Mouse (Mus musculus) lung, embryonic 14.5 days (tissue): ENCODE measurements at regions not wholly inside any gene's neighbourhood (a gene's known extent, or its start where the extent isn't known, plus 50 kb on each side); places are given as distances from the start of the nearest gene placed in this dataset.

Experiments
- ATAC-seq: fragments of 200-750 bp; cut with Nextera tagmentation; 2 replicates; pipeline ENCODE4 v1.8.0; 2017; ENCODE audit warnings: mild to moderate bottlenecking, moderate TSS enrichment, moderate library complexity; ENCODE audit not compliant: insufficient read depth
- DNase-seq: peaks from one replicate; pipeline ENCODE4 v3.0.0-alpha.2; 2015
- H3K27ac ChIP-seq: fragments of 300-500 bp; sonication (generic); 2 replicates; pipeline ENCODE4 v1.5.1; 2014; ENCODE audit warnings: low read depth, mild to moderate bottlenecking, moderate library complexity
- H3K27me3 ChIP-seq: fragments of 300-500 bp; sonication (generic); 2 replicates; pipeline ENCODE4 v1.6.1; 2014; ENCODE audit warnings: low read length, control low read depth; ENCODE audit not compliant: insufficient read depth
- H3K36me3 ChIP-seq: fragments of 300-500 bp; sonication (generic); 2 replicates; pipeline ENCODE4 v1.6.1; 2014; ENCODE audit warnings: control low read depth; ENCODE audit not compliant: insufficient read depth
- H3K4me1 ChIP-seq: fragments of 300-500 bp; sonication (generic); 2 replicates; pipeline ENCODE4 v1.6.1; 2014; ENCODE audit warnings: antibody characterized with exemption, control low read depth; ENCODE audit not compliant: insufficient read depth
- H3K4me2 ChIP-seq: fragments of 300-500 bp; sonication (generic); 2 replicates; pipeline ENCODE4 v1.6.1; 2014; ENCODE audit warnings: mild to moderate bottlenecking
- H3K4me3 ChIP-seq: fragments of 300-500 bp; sonication (generic); 2 replicates; pipeline ENCODE4 v1.5.1; 2014; ENCODE audit warnings: low read depth, low read length
- H3K9ac ChIP-seq: fragments of 300-500 bp; sonication (generic); 2 replicates; pipeline ENCODE4 v1.6.1; 2014
- H3K9me3 ChIP-seq: fragments of 300-500 bp; sonication (generic); 2 replicates; pipeline ENCODE4 v1.6.1; 2016; ENCODE audit warnings: low read depth, low read length, control low read depth
- CTCF ChIP-seq: IDR thresholded peaks from 2 replicates; pipeline ENCODE4 v1.5.1; 2016; ENCODE audit warnings: antibody characterized with exemption, low read depth
- WGBS: fragments of 180-500 bp; shearing (Covaris S2); extraction: QIAGEN DNeasy Blood & Tissue Kit; methylation state at CpG from one replicate; pipeline ENCODE4 v1.1.7; 2014; 5-methylcytosine and 5-hydroxymethylcytosine counted together

GRCm38 (mm10) chr19:15431798-15432197, 515.3 kb downstream of the Psat1 start:
- no peaks in the 10 kb centered on the region for H3K9me3 ChIP-seq
- WGBS = 72% methylated on average over 5 of the region's 5 CpGs
- no peak for DNase-seq
- H3K36me3 ChIP-seq = no peaks in the 10 kb centered on the region
- no peak for ATAC-seq
- no peak overlapping the region for H3K4me2 ChIP-seq
- H3K27me3 ChIP-seq = no peaks in the 10 kb centered on the region
- H3K4me3 ChIP-seq = no peak overlapping the region
- H3K9ac ChIP-seq = no peak overlapping the region
- no peaks in the 10 kb centered on the region for H3K4me1 ChIP-seq
- TF ChIP-seq CTCF = no peak
- H3K27ac ChIP-seq = no peak overlapping the region

- Histone ChIP-seq H3K9ac (no peak overlapping the region), H3K4me1 (no peaks in the 10 kb centered on the region), H3K36me3 (no peaks in the 10 kb centered on the region), H3K27ac (no peak overlapping the region), H3K9me3 (no peaks in the 10 kb centered on the region), H3K4me2 (no peak overlapping the region), H3K27me3 (no peaks in the 10 kb centered on the region), H3K4me3 (no peak overlapping the region)
- ATAC-seq (no peak), DNase-seq (no peak)
- WGBS = 51% methylated on average over 3 of the region's 3 CpGs
- TF ChIP-seq CTCF = no peak
Measured at GRCm38 (mm10) chr19:15421311-15421710, 525.8 kb downstream of the Psat1 start.

GRCm38 (mm10) chr19:15398624-15399023, 548.5 kb downstream of the Psat1 start:
- Histone ChIP-seq H3K36me3 (no peaks in the 10 kb centered on the region), H3K27me3 (no peaks in the 10 kb centered on the region), H3K4me1 (no peaks in the 10 kb centered on the region), H3K4me2 (no peak overlapping the region), H3K9me3 (no peaks in the 10 kb centered on the region), H3K9ac (no peak overlapping the region), H3K27ac (no peak overlapping the region), H3K4me3 (no peak overlapping the region)
- WGBS = 82% methylated on average over 3 of the region's 3 CpGs
- no peak for TF ChIP-seq CTCF
- DNase-seq (no peak), ATAC-seq (no peak)

- WGBS = 76% methylated on average over 8 of the region's 8 CpGs
- no peak for ATAC-seq
Measured at GRCm38 (mm10) chr19:15371682-15372081, 575.5 kb downstream of the Psat1 start.

GRCm38 (mm10) chr19:15366951-15367350, 580.2 kb downstream of the Psat1 start:
- DNase-seq = no peak
- Histone ChIP-seq H3K27ac (no peak overlapping the region), H3K36me3 (no peaks in the 10 kb centered on the region), H3K4me1 (no peaks in the 10 kb centered on the region), H3K4me2 (no peak overlapping the region), H3K4me3 (no peak overlapping the region), H3K9me3 (no peaks in the 10 kb centered on the region), H3K27me3 (no peaks in the 10 kb centered on the region), H3K9ac (no peak overlapping the region)
- TF ChIP-seq CTCF = no peak
- WGBS = 49% methylated on average over 2 of the region's 2 CpGs
- no peak for ATAC-seq

More at GRCm38 (mm10) chr19:15371682-15372081, 575.5 kb downstream of the Psat1 start:
- Histone ChIP-seq H3K4me1 (no peaks in the 10 kb centered on the region), H3K27me3 (no peaks in the 10 kb centered on the region), H3K9me3 (no peaks in the 10 kb centered on the region), H3K36me3 (no peaks in the 10 kb centered on the region), H3K4me2 (no peak overlapping the region), H3K9ac (no peak overlapping the region), H3K27ac (no peak overlapping the region), H3K4me3 (no peak overlapping the region)
- no peak for DNase-seq
- no peak for TF ChIP-seq CTCF

- H3K4me2 ChIP-seq = no peak overlapping the region
- no peaks in the 10 kb centered on the region for H3K36me3 ChIP-seq
- TF ChIP-seq CTCF = no peak
- DNase-seq (no peak), ATAC-seq (no peak)
- no peaks in the 10 kb centered on the region for H3K4me1 ChIP-seq
- 88% methylated on average over 3 of the region's 3 CpGs for WGBS
- H3K27ac ChIP-seq = no peak overlapping the region
- H3K9ac ChIP-seq = no peak overlapping the region
- no peak overlapping the region for H3K4me3 ChIP-seq
- no peaks in the 10 kb centered on the region for H3K27me3 ChIP-seq
- no peaks in the 10 kb centered on the region for H3K9me3 ChIP-seq
Measured at GRCm38 (mm10) chr19:15357181-15357580, 590.0 kb downstream of the Psat1 start.

- WGBS = 80% methylated on average over 3 of the region's 3 CpGs
- ATAC-seq (no peak), DNase-seq (no peak)
Measured at GRCm38 (mm10) chr19:15348356-15348755, 598.8 kb downstream of the Psat1 start.

GRCm38 (mm10) chr19:15342229-15342628, 604.9 kb downstream of the Psat1 start:
- Histone ChIP-seq H3K27me3 (0 out of 2 replicates have a peak, but pooled peaks cover 6% of the 10 kb centered on the region), H3K36me3 (no peaks in the 10 kb centered on the region), H3K9me3 (no peaks in the 10 kb centered on the region), H3K4me3 (no peak overlapping the region), H3K4me2 (no peak overlapping the region), H3K9ac (no peak overlapping the region), H3K4me1 (no peaks in the 10 kb centered on the region), H3K27ac (no peak overlapping the region)
- no peak for DNase-seq
- no peak for ATAC-seq
- 73% methylated on average over 1 of the region's 1 CpGs for WGBS
- TF ChIP-seq CTCF = no peak

More at GRCm38 (mm10) chr19:15348356-15348755, 598.8 kb downstream of the Psat1 start:
- no peaks in the 10 kb centered on the region for H3K4me1 ChIP-seq
- H3K27ac ChIP-seq = no peak overlapping the region
- no peaks in the 10 kb centered on the region for H3K27me3 ChIP-seq
- H3K4me3 ChIP-seq = no peak overlapping the region
- H3K9me3 ChIP-seq = no peaks in the 10 kb centered on the region
- no peak overlapping the region for H3K4me2 ChIP-seq
- H3K9ac ChIP-seq = no peak overlapping the region
- no peaks in the 10 kb centered on the region for H3K36me3 ChIP-seq
- no peak for TF ChIP-seq CTCF
